Mouse (Mus musculus) erythroblast, embryonic 14.5 days (primary cell): ENCODE measurements around the gene Icam5. TPM values are rescaled to one million over a fixed set of nuclear protein-coding genes. Genes with fewer than 3 reads are reported as not detected.

Experiments used
- H3K27me3 ChIP-seq: 2 replicates; pipeline ENCODE4 v1.6.1; 2012; ENCODE audit warnings: inconsistent platforms; ENCODE audit not compliant: control insufficient read depth
- H3K36me3 ChIP-seq: 2 replicates; pipeline ENCODE4 v1.6.1; 2012; ENCODE audit warnings: mild to moderate bottlenecking, inconsistent platforms; ENCODE audit not compliant: control insufficient read depth
- H3K4me1 ChIP-seq: 2 replicates; pipeline ENCODE4 v1.6.1; 2012; ENCODE audit warnings: inconsistent platforms; ENCODE audit not compliant: control insufficient read depth
- H3K4me3 ChIP-seq: replicated peaks from 2 replicates; pipeline ENCODE3; 2012; ENCODE audit warnings: moderate library complexity, mild to moderate bottlenecking, inconsistent platforms
- H3K9me3 ChIP-seq: 2 replicates; pipeline ENCODE4 v1.6.1; 2012; ENCODE audit warnings: low read length, inconsistent platforms, mixed read lengths; ENCODE audit not compliant: control insufficient read depth
- GATA1 ChIP-seq: IDR thresholded peaks from 2 replicates; pipeline ENCODE4 v1.6.1; 2012; ENCODE audit warnings: low read length, inconsistent platforms, mixed read lengths
- TAL1 ChIP-seq: IDR thresholded peaks from 3 replicates; pipeline ENCODE4 v1.6.1; 2012; ENCODE audit warnings: low read length, inconsistent platforms, mixed read lengths
- polyA plus RNA-seq: library from polyadenylated mRNA; stranded (reverse); fragments of >175 nt; gene quantifications from 2 replicates; pipeline ENCODE4 v1.2.3, GENCODE M21; 2012

Gene Icam5
- polyA plus RNA-seq, result 0.63 and 0.86 TPM in 2 replicates

DNA sequence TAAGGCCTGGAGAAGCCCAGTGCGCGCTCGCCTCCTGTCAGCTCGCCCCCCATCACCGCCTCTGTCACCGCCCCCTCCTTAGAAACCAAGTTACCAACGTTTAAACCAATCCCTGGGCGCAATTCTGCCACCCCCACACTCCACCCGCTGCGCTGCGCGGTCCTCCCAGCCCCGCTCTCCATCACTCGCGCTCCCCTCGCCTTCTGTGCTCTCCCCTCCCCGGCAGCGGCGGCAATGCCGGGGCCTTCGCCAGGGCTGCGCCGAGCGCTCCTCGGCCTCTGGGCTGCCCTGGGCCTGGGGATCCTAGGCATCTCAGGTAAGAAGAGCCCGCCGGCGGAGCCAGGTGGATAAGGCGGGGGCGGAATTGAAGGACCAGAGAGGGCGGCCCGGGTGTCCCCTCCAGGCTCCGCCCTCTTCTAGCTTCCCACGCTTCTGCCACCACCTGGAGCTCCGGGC lies at the start of gene Icam5:
TSS of gene Icam5 (plus strand) at position 178 of the 456 bp plus-strand sequence.
- peak within 1 kb of the TSS; percentile 70 for H3K4me3 ChIP-seq
- peaks cover 56% of the 10 kb centered on the region for H3K27me3 ChIP-seq
- TF ChIP-seq TAL1, result no peak
- H3K36me3 ChIP-seq, result peaks cover 46% of the 10 kb centered on the region
- peaks cover 83% of the 10 kb centered on the region for H3K4me1 ChIP-seq
- H3K9me3 ChIP-seq, result peaks cover 18% of the 10 kb centered on the region

DNA sequence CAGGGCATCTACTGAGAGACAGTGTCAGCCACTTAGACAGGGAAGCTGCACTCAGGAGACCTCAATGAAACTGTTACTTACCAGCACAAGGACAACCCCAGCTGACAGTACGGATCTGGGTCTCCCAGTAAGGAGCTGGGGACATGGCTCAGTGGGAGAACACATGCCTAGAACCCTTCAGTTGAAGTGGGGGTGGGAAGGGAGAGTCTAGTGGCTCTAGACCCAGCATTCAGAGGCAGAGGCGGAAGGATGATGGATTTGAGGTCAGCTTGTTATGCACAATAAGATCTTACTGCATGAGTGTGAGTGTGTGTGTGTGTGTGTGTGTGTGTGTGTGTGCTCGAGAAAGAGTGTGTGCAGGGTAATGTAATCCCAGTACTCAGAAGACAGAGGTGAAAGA lies 49.7 kb upstream of the Icam5 start:
- TF ChIP-seq GATA1, result no peak
- no peak for TF ChIP-seq TAL1
- H3K4me1 ChIP-seq, result peaks cover 2% of the 10 kb centered on the region
- H3K36me3 ChIP-seq, result no peaks in the 10 kb centered on the region
- H3K27me3 ChIP-seq, result peaks cover 3% of the 10 kb centered on the region; the same call in 1 of the 2 replicates
- no peaks in the 10 kb centered on the region for H3K9me3 ChIP-seq
- no peak overlapping the region for H3K4me3 ChIP-seq

DNA sequence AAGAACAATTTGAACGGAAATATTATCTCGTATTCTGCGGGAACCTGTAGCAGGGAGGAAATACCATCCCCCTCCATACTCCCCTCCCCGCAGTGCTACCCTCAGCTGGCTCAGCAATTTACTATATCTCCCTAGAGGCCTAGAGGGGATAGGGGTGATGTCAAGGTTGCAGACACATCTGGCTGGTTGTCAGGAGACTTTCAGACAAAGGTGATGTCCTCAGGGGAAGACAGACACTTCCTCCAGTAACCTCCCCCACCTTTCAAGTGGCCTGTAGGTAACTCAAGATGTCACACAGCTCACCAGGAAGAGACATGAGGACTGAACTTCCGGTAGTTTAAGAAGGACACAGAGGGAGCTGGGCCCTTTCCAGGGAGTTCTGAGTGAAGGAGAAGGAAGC lies 48.7 kb upstream of the Icam5 start:
- TF ChIP-seq GATA1 (no peak), TAL1 (no peak)
- Histone ChIP-seq H3K36me3 (no peaks in the 10 kb centered on the region), H3K4me1 (no peaks in the 10 kb centered on the region; the same call in 1 of the 2 replicates), H3K4me3 (no peak overlapping the region), H3K27me3 (peaks cover 3% of the 10 kb centered on the region), H3K9me3 (no peaks in the 10 kb centered on the region)

DNA sequence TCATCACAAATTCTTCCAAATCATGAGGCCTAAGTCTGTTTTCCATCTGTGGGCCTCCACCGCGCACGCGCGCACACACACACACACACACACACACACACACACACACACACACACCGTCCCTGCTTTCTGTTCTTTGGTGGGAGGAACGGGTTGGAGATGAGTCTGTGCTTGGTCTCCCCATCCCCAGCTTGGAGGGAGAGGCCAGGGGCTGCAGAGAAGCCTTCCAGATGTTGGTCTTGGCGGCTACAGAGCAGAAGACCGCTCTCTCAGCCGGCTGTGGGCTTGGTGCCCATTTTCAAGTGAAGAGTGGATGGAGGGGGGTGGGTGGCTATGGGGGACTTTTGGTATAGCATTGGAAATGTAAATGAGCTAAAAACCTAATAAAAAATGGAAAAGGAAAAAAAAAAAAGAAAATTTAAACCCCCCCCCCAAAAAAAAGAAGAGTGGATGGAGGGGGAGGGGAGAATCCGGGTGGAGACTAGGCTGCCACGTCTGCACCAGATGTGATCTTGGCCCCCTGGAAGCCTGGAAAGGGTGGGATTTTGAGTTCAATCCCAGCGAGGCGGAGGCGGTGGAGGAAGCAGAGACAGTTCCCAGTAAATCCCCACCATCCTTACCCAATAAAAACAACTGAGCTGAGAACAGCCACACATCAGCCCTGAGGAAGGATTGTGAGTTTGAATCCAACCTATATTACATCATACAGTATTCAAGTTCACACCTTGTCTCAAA lies 44.8 kb upstream of the Icam5 start:
- H3K4me1 ChIP-seq, result peaks cover 3% of the 10 kb centered on the region
- TF ChIP-seq GATA1, result no peak
- no peak for TF ChIP-seq TAL1
- no peak overlapping the region for H3K4me3 ChIP-seq
- no peaks in the 10 kb centered on the region for H3K36me3 ChIP-seq
- H3K27me3 ChIP-seq, result peaks cover 1% of the 10 kb centered on the region
- H3K9me3 ChIP-seq, result no peaks in the 10 kb centered on the region

DNA sequence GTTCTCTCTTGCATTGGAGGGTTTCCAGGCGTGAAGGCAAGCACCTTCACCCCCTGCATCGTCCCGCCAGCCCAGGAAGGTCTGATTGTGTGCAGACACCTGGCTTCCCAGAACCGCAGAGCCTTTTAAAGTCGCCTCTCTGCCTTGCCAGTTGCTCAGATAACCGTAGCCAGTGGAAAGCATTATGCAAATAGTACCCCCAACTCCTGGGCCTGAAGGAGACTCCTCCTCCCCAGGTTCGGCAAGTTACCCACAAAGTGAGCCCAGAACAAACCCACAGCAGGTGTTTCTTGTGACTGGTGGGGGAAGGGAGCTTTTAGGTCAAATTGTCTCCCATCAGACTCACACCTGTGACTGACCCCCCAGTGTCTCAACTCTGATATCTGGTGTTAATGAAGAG lies 43.9 kb upstream of the Icam5 start:
- peaks cover 3% of the 10 kb centered on the region for H3K4me1 ChIP-seq
- no peaks in the 10 kb centered on the region; the same call in none of the 2 replicates for H3K27me3 ChIP-seq
- no peaks in the 10 kb centered on the region for H3K36me3 ChIP-seq
- no peak for TF ChIP-seq GATA1
- no peak for TF ChIP-seq TAL1
- H3K9me3 ChIP-seq, result no peaks in the 10 kb centered on the region
- no peak overlapping the region for H3K4me3 ChIP-seq

DNA sequence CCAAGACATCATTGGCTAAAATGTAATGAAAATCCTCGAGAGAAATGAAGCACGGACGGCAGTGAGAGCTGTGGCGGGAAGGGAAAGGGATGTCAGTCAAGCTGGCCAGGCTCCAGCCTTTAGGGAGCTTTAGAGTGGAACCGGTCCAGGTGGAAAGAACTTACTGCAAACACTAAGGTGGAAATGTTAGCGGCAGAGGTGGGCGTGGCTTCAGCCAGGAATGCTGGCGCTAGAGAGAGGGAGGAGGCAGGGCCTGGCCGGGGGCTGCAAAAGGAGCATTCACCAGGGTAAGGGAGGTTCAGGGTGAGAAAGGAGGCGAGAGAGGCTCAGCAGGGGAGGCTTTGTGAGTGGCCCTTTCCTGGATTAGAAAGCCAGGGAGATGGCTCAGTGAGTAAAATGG lies 41.0 kb upstream of the Icam5 start:
- Histone ChIP-seq H3K27me3 (no peaks in the 10 kb centered on the region; the same call in none of the 2 replicates), H3K9me3 (no peaks in the 10 kb centered on the region), H3K36me3 (no peaks in the 10 kb centered on the region), H3K4me1 (peaks cover 6% of the 10 kb centered on the region), H3K4me3 (no peak overlapping the region)
- TF ChIP-seq GATA1 (no peak), TAL1 (no peak)

DNA sequence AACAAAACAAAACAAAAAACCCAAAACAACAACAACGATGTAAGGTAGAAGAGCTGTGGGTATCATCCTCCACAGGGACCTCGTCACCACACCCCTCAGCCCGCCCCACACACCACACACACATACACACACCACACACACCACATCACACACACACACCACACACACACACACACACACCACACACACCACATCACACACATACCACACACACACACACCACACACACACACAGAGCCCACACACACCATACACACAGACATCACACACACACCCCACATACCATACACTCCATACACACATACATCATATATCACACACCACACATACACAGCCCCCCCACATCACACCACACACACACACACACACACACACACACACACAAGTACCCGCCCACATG lies 40.3 kb upstream of the Icam5 start:
- TF ChIP-seq TAL1, result no peak
- TF ChIP-seq GATA1, result no peak
- no peaks in the 10 kb centered on the region for H3K36me3 ChIP-seq
- no peak overlapping the region for H3K4me3 ChIP-seq
- no peaks in the 10 kb centered on the region; the same call in none of the 2 replicates for H3K27me3 ChIP-seq
- H3K4me1 ChIP-seq, result peaks cover 6% of the 10 kb centered on the region
- H3K9me3 ChIP-seq, result no peaks in the 10 kb centered on the region

DNA sequence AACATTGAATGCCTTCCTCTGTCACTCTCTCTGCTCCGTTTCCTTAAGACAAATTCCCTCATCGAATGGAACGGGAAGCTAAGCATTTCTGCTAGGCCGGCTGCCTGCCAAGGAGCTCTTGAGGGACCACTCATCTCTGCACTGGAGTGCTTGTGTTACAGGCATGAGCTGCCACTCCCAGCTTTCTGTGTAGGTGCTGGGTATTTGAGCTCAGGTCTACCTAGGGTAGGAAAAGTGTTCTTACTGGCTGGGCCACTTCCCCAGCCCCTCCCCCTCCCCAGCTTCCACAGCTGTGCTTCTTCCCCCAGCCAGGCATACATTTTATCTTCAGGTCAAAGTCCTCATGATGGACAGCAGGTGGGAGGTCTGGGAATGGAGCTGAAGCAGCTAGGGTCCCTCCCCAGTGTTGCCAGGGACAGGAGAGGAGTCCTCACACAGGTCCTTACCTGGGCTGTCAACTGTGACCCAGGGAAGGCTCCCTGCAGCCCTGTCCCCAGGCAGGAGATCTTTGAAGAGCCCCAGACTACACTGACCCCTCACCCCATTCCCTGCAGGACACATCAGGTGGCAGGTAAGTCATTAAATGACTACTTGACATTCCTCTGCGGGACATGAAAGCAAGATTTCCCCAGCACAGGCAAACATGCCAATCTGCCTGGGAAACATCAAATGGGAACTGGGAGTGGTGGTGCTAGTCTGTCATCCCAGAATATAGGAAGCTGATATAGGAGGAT lies 38.5 kb upstream of the Icam5 start:
- Histone ChIP-seq H3K9me3 (no peaks in the 10 kb centered on the region), H3K27me3 (no peaks in the 10 kb centered on the region), H3K36me3 (no peaks in the 10 kb centered on the region), H3K4me3 (no peak overlapping the region), H3K4me1 (peaks cover 23% of the 10 kb centered on the region)
- no peak for TF ChIP-seq TAL1
- no peak for TF ChIP-seq GATA1

DNA sequence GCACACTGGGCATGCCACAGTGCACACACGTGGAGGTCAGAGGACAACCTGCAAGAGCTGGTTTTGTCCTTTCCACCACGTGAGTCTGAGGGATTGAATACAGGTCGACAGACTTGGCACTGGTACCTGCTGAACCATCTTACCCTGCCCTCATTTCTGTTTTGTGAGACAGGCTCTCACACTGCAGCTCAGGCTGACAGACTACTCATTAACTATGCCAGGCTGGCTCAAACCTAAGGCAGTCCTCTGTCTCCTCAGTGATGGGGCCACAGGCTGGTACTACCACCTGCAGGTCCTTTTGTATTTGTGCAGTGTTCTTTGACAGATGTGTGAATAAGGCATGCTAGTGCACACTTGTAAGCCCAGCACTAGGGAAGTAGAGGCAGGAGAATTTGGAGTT lies 36.8 kb upstream of the Icam5 start:
- Histone ChIP-seq H3K4me3 (no peak overlapping the region), H3K9me3 (no peaks in the 10 kb centered on the region), H3K4me1 (peaks cover 30% of the 10 kb centered on the region), H3K27me3 (no peaks in the 10 kb centered on the region), H3K36me3 (no peaks in the 10 kb centered on the region)
- no peak for TF ChIP-seq TAL1
- TF ChIP-seq GATA1, result no peak
